Mouse (Mus musculus) embryonic fibroblast, embryonic 13.5 days (primary cell): ENCODE results near the gene Pak6.

Source experiments
- CTCF ChIP-seq: IDR thresholded peaks from 2 replicates; pipeline ENCODE4 v1.5.1; 2011; ENCODE audit warnings: mild to moderate bottlenecking, control low read depth, low read length, moderate library complexity, borderline replicate concordance; ENCODE audit not compliant: insufficient read depth
- POLR2A ChIP-seq: IDR thresholded peaks from 2 replicates; pipeline ENCODE4 v1.6.1; 2011; ENCODE audit warnings: low read depth, mild to moderate bottlenecking, control low read depth, low read length, moderate library complexity

- TF ChIP-seq CTCF (no peak), POLR2A (no peak)
Observed at GRCm38 (mm10) chr2:118708472-118708871, 45.4 kb downstream of the Pak6 start.
